Mouse (Mus musculus): ENCODE results near the gene Mlana. TPM values are rescaled to one million over a fixed set of nuclear protein-coding genes. Genes with fewer than 3 reads are reported as not detected.

Mlana gene
- total RNA-seq, 1 experiment from 2014 or later = not detected

DNA sequence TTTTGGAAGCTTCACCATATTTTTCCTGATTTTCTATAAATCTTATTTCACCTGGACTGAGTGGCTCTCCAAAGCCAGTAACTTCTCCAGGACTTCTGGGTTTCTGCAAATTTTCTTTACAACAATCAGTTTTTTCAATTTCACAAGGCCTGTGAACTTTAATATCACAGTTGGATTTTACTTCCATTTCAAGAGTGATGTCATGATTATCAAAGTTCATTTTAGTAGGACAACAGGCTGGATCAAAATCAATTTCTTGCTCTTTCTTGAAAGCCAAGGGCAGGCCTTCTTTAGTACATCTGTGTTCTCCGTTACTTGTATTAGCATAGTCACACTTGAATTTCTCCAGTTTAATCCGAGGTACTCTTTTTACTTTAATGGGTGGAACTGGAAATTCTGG, 56.3 kb downstream of the Mlana start:
- DNase-seq = no peak

Other genes starting within 250 kb of the Mlana start
- 52.1 and 53.6 TPM in 2 replicates for gene Ric1, start 175.5 kb upstream of the Mlana start, total RNA-seq (2021)
- gene Ermp1, start 49.4 kb upstream of the Mlana start, total RNA-seq (2021) = 52.8 and 53.8 TPM in 2 replicates
- gene 9930021J03Rik, start 108.2 kb downstream of the Mlana start, total RNA-seq (2021) = 16.4 and 16.6 TPM in 2 replicates
- 13.4 and 16.7 TPM in 2 replicates for gene Ranbp6, start 115.2 kb downstream of the Mlana start, total RNA-seq (2021)
- 12.7 and 16.9 TPM in 2 replicates for gene Il33, start 227.3 kb downstream of the Mlana start, total RNA-seq (2021)